Mouse (Mus musculus) cerebellum, adult 2 months (tissue): ENCODE measurements at regions not wholly inside any gene's neighbourhood (a gene's known extent, or its start where the extent isn't known, plus 50 kb on each side); places are given as distances from the start of the nearest gene placed in this dataset.

Experiments
- DNase-seq, 2 experiments: peaks; one replicate each; pipeline ENCODE4 v3.0.0; 2021
- H3K27ac ChIP-seq: fragments of 200-500 bp; 2 replicates; pipeline ENCODE4 v1.5.1; 2012; ENCODE audit warnings: low read length, control low read depth, inconsistent platforms; ENCODE audit not compliant: insufficient read depth
- H3K27me3 ChIP-seq: fragments of 200-500 bp; 2 replicates; pipeline ENCODE4 v1.6.1; 2012; ENCODE audit warnings: inconsistent platforms, mild to moderate bottlenecking, low read length, moderate library complexity; ENCODE audit not compliant: control insufficient read depth, insufficient read depth
- H3K4me1 ChIP-seq: fragments of 200-500 bp; 2 replicates; pipeline ENCODE4 v1.6.1; 2011; ENCODE audit warnings: low read length; ENCODE audit not compliant: control insufficient read depth, insufficient read depth
- H3K4me3 ChIP-seq: fragments of 200-500 bp; replicated peaks from 2 replicates; pipeline ENCODE3; 2011; ENCODE audit warnings: mild to moderate bottlenecking, low read depth, low read length, control low read depth; ENCODE audit not compliant: insufficient read depth
- CTCF ChIP-seq: fragments of 200-500 bp; IDR thresholded peaks from 2 replicates; pipeline ENCODE4 v1.5.1; 2011; ENCODE audit warnings: low read depth, mild to moderate bottlenecking, control low read depth, low read length, moderate library complexity, borderline replicate concordance; ENCODE audit not compliant: insufficient read depth
- POLR2A ChIP-seq: fragments of 200-500 bp; IDR thresholded peaks from 2 replicates; pipeline ENCODE4 v1.6.1; 2011; ENCODE audit warnings: low read length, control low read depth, borderline replicate concordance; ENCODE audit not compliant: insufficient read depth
- WGBS: fragments of 180-500 bp; shearing (Covaris S2); methylation state at CpG from one replicate; pipeline ENCODE4 v1.1.7; 2018; 5-methylcytosine and 5-hydroxymethylcytosine counted together

DNA sequence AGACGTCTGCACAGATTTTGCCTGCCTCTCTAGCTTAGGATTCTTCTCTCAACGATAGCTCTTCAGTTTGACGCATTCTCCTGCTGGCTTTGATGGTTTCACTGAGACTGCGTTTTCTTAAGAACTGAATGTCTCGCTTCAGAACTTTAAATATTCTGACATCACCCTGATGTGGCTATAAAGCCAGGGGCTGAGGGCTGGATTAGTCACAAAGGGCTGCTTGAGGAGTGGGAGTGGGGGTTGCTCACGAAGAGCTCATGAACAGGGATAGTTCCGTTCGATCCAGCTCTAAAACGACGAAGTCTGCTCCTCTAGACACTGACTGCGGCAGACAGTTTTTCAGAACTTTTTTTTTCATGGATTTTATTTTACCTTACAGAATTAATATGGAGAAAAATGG is 240.7 kb upstream of the Nr5a2 start:
- H3K4me1 ChIP-seq = no peaks in the 10 kb centered on the region
- whole genome bisulfite sequencing = 73% methylated on average over 11 of the region's 11 CpGs
- no peak overlapping the region for H3K4me3 ChIP-seq
- DNase-seq = no peak
- no peak for TF ChIP-seq CTCF
- no peak for TF ChIP-seq POLR2A
- no peaks in the 10 kb centered on the region for H3K27me3 ChIP-seq
- no peak overlapping the region for H3K27ac ChIP-seq

DNA sequence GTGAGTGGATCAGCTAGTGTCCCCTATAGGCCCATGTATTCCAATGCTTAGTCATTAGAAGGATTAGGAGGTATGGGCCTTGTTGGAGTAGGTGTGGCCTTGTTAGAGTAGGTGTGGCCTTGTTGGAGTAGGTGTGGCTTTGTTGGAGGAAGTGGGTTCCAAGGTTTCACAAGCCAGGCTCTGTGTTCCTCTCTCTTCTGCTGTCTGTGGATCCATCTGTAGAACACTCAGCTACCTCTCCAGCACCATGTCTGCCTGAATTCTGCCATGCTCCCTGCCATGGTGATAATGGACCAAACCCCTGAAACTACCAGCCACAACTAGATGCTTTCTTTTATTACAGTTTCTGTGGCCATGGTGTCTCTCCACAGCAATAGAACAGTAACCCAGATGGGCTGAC is 235.7 kb upstream of the Nr5a2 start:
- no peak for TF ChIP-seq CTCF
- no peak for TF ChIP-seq POLR2A
- no peaks in the 10 kb centered on the region for H3K27me3 ChIP-seq
- no peak overlapping the region for H3K27ac ChIP-seq
- no peak overlapping the region for H3K4me3 ChIP-seq
- no peak for DNase-seq
- no peaks in the 10 kb centered on the region for H3K4me1 ChIP-seq

DNA sequence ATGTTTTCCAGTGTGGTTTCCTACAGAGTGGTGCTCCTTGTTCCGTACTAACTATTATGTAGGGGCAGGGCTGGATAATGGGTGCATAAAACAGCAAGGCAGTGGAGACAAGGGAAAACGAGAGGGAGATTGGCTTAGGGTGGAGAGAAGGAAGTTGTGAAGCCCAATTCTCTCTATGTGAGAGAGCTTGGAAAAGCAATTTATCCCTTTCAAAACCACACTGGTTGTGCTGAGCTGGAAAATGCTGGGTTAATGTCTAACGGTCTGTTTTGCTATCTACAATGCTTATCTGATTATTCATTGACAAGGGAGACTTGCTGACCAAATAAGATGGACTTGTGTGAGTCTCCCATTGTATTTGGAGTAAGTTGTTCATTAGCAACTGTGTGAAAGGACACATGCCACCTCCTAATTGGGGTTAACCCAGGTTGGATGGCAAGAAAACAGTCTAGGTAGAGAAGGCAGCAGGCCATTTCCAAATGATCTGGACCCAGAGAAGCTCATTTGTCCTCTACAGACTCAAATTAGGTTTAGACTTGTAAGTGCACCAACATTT is 234.9 kb upstream of the Nr5a2 start:
- TF ChIP-seq CTCF = no peak
- TF ChIP-seq POLR2A = no peak
- WGBS = 88% methylated on average over 3 of the region's 3 CpGs
- no peak for DNase-seq
- Histone ChIP-seq H3K4me3 (no peak overlapping the region), H3K27me3 (no peaks in the 10 kb centered on the region), H3K27ac (no peak overlapping the region), H3K4me1 (no peaks in the 10 kb centered on the region)

DNA sequence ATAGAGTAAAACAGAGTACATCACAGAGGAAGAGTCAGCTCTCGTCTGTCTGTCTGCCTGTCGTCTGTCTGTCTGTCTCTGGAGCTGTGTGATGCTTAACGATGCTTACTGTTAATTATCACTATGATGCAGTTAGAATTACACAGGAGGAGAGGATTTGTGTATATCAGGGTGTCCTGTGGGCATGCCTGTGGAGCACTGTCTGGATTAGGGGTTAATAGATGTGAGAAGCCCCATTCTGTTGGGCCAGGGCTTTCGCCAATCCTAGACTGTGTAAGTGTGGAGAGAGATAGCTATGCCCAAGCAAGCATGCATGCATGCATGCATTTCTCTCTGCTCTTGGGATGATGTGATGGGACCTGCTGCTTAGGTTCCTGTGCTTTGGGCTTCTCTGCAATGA is 218.0 kb upstream of the Nr5a2 start:
- TF ChIP-seq POLR2A (no peak), CTCF (no peak)
- Histone ChIP-seq H3K4me3 (no peak overlapping the region), H3K27ac (no peak overlapping the region), H3K4me1 (no peaks in the 10 kb centered on the region), H3K27me3 (no peaks in the 10 kb centered on the region)
- WGBS = 91% methylated on average over 4 of the region's 4 CpGs
- DNase-seq = no peak

DNA sequence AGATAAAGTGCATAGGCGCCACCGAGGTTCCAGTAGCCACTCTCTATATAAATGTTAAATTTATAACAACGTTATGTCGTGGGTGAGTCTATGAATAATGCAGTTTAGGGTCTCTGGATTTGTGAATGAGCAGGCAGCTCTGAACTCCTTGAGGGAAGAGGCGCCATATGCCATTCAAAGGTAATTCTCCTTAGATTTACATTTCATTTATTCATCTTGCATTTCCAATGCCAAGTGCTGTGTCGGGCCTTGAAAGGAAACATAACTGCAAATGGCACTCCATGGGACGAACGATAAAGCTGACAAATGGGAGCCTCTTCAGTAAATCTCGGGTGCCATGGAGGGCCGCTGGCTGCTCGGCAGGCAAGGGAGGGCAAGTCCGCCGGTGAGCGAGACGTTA is 216.4 kb upstream of the Nr5a2 start:
- no peak for DNase-seq
- TF ChIP-seq CTCF (no peak), POLR2A (no peak)
- 82% methylated on average over 15 of the region's 15 CpGs for WGBS
- no peaks in the 10 kb centered on the region for H3K4me1 ChIP-seq
- H3K27me3 ChIP-seq = no peaks in the 10 kb centered on the region
- no peak overlapping the region for H3K4me3 ChIP-seq
- H3K27ac ChIP-seq = no peak overlapping the region

DNA sequence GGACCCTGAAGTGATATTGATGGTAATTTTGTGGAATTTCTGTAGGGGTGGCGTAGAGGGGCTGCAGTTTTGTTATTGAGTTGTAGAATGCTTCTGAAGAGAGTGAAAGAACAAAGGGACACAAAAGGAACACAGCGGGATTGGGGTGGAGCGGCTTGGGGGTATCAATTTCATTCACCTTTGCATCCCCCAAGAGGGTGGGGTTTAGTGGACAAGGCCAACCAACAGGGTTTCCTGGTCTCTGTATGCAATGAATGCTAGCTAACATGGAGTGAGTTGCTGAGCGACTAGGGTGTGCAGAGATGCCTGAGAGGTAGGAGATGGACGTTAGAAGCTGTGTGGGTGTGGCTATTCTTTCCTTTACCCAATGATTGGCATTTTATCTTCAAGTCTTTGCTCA is 213.8 kb upstream of the Nr5a2 start:
- H3K27me3 ChIP-seq = no peaks in the 10 kb centered on the region
- no peaks in the 10 kb centered on the region for H3K4me1 ChIP-seq
- TF ChIP-seq CTCF (no peak), POLR2A (no peak)
- DNase-seq = no peak
- 41% methylated on average over 5 of the region's 5 CpGs for WGBS
- no peak overlapping the region for H3K4me3 ChIP-seq
- no peak overlapping the region for H3K27ac ChIP-seq

DNA sequence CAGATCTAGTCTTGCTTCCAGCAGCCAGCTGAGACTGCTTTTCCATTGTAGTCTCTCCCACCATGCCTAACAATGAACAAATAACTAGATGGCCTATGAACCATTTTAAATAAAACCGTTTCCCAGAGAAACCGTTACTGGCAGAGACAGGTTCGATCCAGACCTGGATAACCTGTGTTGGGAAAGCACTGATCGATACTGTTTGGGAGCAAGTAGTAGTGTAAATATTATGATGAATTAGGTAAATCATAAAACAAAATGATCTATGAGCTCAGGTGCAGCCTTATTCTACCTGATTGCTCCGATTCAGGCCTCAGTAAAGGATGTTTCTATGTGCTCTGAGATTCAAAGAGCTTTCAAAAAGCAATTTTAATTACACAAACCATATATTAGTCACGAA is 211.9 kb upstream of the Nr5a2 start:
- TF ChIP-seq POLR2A = no peak
- no peak for TF ChIP-seq CTCF
- Histone ChIP-seq H3K4me1 (no peaks in the 10 kb centered on the region), H3K4me3 (no peak overlapping the region), H3K27me3 (no peaks in the 10 kb centered on the region), H3K27ac (no peak overlapping the region)
- DNase-seq = no peak
- 92% methylated on average over 6 of the region's 6 CpGs for WGBS

DNA sequence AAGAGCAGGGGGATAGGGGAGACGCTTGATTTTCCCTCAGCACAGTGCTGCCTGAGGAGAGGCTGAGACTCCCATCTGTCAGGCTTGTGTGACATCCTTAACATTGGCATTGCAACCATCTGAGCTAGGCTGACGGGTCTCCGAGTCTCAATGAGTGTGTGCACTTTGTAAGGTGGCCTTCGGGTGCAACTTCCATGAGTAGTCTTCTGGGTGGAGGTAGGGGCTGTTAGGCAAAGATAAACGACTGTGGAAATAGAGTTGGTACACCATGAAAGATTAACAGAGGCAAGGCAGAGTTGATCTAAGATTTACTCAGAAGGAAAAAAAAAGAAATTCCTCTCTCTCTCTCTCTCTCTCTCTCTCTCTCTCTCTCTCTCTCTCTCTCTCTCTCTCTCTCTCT is 211.2 kb upstream of the Nr5a2 start:
- DNase-seq = no peak
- Histone ChIP-seq H3K4me1 (no peaks in the 10 kb centered on the region), H3K27ac (no peak overlapping the region), H3K4me3 (no peak overlapping the region), H3K27me3 (no peaks in the 10 kb centered on the region)
- WGBS = 54% methylated on average over 5 of the region's 5 CpGs
- TF ChIP-seq POLR2A (no peak), CTCF (no peak)

DNA sequence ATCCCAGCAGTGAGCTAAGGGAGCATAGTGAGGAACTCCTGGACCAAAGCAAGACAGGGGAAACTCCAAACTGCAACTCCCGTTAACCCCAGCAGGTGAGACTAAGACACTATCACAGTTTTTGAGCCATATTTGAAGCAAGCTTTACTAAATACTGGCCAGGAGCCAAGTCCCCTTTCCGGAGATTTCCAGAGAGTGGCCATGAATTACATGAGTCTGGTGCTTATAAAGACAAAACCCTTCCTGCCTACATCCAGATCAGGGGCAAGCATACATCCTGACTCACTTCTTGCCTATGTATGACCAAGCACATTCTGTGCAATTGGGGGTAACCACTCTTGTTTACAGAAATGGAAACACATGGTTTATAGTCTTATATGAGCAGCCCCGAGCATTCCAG is 187.6 kb upstream of the Nr5a2 start:
- DNase-seq = no peak
- 68% methylated on average over 3 of the region's 3 CpGs for WGBS
- Histone ChIP-seq H3K4me3 (no peak overlapping the region), H3K4me1 (no peaks in the 10 kb centered on the region), H3K27me3 (no peaks in the 10 kb centered on the region), H3K27ac (no peak overlapping the region)
- no peak for TF ChIP-seq POLR2A
- no peak for TF ChIP-seq CTCF
